Mouse (Mus musculus) hindbrain, embryonic 16.5 days (tissue): ENCODE measurements around the gene Rrp1. TPM values are rescaled to one million over a fixed set of nuclear protein-coding genes. Genes with fewer than 3 reads are reported as not detected.

Source experiments
- ATAC-seq: fragments of 200-750 bp; cut with Nextera tagmentation; 2 replicates; pipeline ENCODE4 v1.8.0; 2017; ENCODE audit warnings: moderate TSS enrichment, moderate library complexity
- H3K27ac ChIP-seq: fragments of 300-500 bp; sonication (generic); 2 replicates; pipeline ENCODE4 v1.5.1; 2014; ENCODE audit warnings: low read depth, mild to moderate bottlenecking, control low read depth, low read length, moderate library complexity
- H3K27me3 ChIP-seq: fragments of 300-500 bp; sonication (generic); replicated peaks from 2 replicates; pipeline ENCODE4 v1.6.1; 2014; ENCODE audit warnings: low read length; ENCODE audit not compliant: control insufficient read depth, insufficient read depth
- H3K36me3 ChIP-seq: fragments of 300-500 bp; sonication (generic); 2 replicates; pipeline ENCODE4 v1.6.1; 2014; ENCODE audit warnings: mild to moderate bottlenecking, low read length, moderate library complexity, mixed read lengths; ENCODE audit not compliant: control insufficient read depth, insufficient read depth
- H3K4me1 ChIP-seq: fragments of 300-500 bp; sonication (generic); 2 replicates; pipeline ENCODE4 v1.6.1; 2014; ENCODE audit warnings: low read depth, low read length; ENCODE audit not compliant: control insufficient read depth, insufficient read depth
- H3K4me2 ChIP-seq: fragments of 300-500 bp; sonication (generic); 2 replicates; pipeline ENCODE4 v1.6.1; 2014; ENCODE audit warnings: mild to moderate bottlenecking, low read length, control low read depth, moderate library complexity
- H3K4me3 ChIP-seq: fragments of 300-500 bp; sonication (generic); 2 replicates; pipeline ENCODE4 v1.5.1; 2014; ENCODE audit warnings: mild to moderate bottlenecking, low read length, control low read depth, moderate library complexity
- H3K9ac ChIP-seq: fragments of 300-500 bp; sonication (generic); 2 replicates; pipeline ENCODE4 v1.6.1; 2014; ENCODE audit warnings: low read depth, mild to moderate bottlenecking, control low read depth, low read length, moderate library complexity
- H3K9me3 ChIP-seq: fragments of 300-500 bp; sonication (generic); 2 replicates; pipeline ENCODE4 v1.6.1; 2014; ENCODE audit warnings: mild to moderate bottlenecking, low read length, moderate library complexity; ENCODE audit not compliant: control insufficient read depth
- WGBS: fragments of 180-500 bp; shearing (Covaris S2); extraction: QIAGEN DNeasy Blood & Tissue Kit; methylation state at CpG from one replicate; pipeline ENCODE4 v1.1.7; 2014; 5-methylcytosine and 5-hydroxymethylcytosine counted together
- polyA plus RNA-seq: library from polyadenylated mRNA; unstranded; fragments of >200 nt; fragmentation: Nextera tagmentation; extraction: Ambion mirVana; gene quantifications from 2 replicates; pipeline ENCODE4 v1.2.1, GENCODE M21; 2015

The Rrp1 gene
- polyA plus RNA-seq, 1 experiment from 2014 or later: 440 TPM

- no peak; the same call in 1 of the 2 replicates for ATAC-seq
- peaks cover 14% of the 10 kb centered on the region for H3K36me3 ChIP-seq
- H3K4me3 ChIP-seq: peak overlapping the region; percentile 99
- peaks cover 9% of the 10 kb centered on the region for H3K4me1 ChIP-seq
- 42% methylated on average over 7 of the region's 7 CpGs for WGBS
- peak overlapping the region; percentile 41; the same call in 1 of the 2 replicates for H3K27ac ChIP-seq
- no peaks in the 10 kb centered on the region for H3K27me3 ChIP-seq
- H3K9me3 ChIP-seq: no peaks in the 10 kb centered on the region
- peak overlapping the region; percentile 96 for H3K9ac ChIP-seq
- H3K4me2 ChIP-seq: peak overlapping the region; percentile 80
Measured at GRCm38 (mm10) chr10:78413152-78413520, 293 bp upstream of the Rrp1 start.

- Histone ChIP-seq H3K4me3 (peak overlapping the region; percentile 99), H3K4me2 (peak overlapping the region; percentile 80), H3K27me3 (no peaks in the 10 kb centered on the region), H3K9ac (peak overlapping the region; percentile 96), H3K36me3 (peaks cover 24% of the 10 kb centered on the region), H3K9me3 (no peaks in the 10 kb centered on the region), H3K27ac (peak overlapping the region; percentile 93), H3K4me1 (peaks cover 9% of the 10 kb centered on the region)
- 13% methylated on average over 8 of the region's 8 CpGs for WGBS
- 0 out of 2 replicates have a peak, but pooled peaks have one; percentile 2 for ATAC-seq
Measured at GRCm38 (mm10) chr10:78411851-78412250, 992 bp downstream of the Rrp1 start.

- Histone ChIP-seq H3K4me2 (no peak overlapping the region), H3K36me3 (peaks cover 49% of the 10 kb centered on the region)
- WGBS: 83% methylated on average over 9 of the region's 9 CpGs
Measured at GRCm38 (mm10) chr10:78409035-78409788, 3.6 kb downstream of the Rrp1 start.

GRCm38 (mm10) chr10:78407132-78407531 is 5.7 kb downstream of the Rrp1 start:
- no peak for ATAC-seq
- H3K27me3 ChIP-seq: no peaks in the 10 kb centered on the region
- H3K36me3 ChIP-seq: peaks cover 69% of the 10 kb centered on the region
- no peak overlapping the region for H3K27ac ChIP-seq
- 96% methylated on average over 4 of the region's 4 CpGs for WGBS
- peaks cover 9% of the 10 kb centered on the region for H3K4me1 ChIP-seq
- H3K9ac ChIP-seq: no peak overlapping the region
- H3K4me2 ChIP-seq: no peak overlapping the region
- no peaks in the 10 kb centered on the region for H3K9me3 ChIP-seq
- no peak overlapping the region for H3K4me3 ChIP-seq

More at GRCm38 (mm10) chr10:78409035-78409788, 3.6 kb downstream of the Rrp1 start:
- H3K9ac ChIP-seq: no peak overlapping the region
- peaks cover 9% of the 10 kb centered on the region for H3K4me1 ChIP-seq
- ATAC-seq: no peak
- no peak overlapping the region for H3K4me3 ChIP-seq
- H3K9me3 ChIP-seq: no peaks in the 10 kb centered on the region
- no peaks in the 10 kb centered on the region for H3K27me3 ChIP-seq
- H3K27ac ChIP-seq: no peak overlapping the region

DNA sequence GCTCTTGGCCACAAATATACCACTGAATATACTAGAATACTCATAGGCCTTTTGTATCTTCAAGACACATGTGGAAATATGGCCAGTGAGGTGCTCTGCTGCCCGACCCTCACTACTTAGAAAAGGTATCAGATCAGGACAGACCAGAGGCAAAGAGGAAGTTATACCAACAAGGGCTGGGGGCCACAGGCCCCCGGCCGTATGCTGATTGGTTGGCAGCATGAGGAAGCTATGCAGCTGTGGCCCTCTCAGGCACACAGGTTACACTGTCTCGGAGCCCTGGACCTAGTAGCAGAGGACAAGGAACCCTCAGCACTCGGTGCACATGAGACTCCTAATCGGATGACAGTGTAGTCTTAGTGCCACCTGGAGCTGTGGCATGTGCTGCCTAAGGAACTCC is 6.7 kb downstream of the Rrp1 start:
- ATAC-seq: no peak
- Histone ChIP-seq H3K4me2 (no peak overlapping the region), H3K36me3 (peaks cover 79% of the 10 kb centered on the region), H3K4me1 (peaks cover under 1% of the 10 kb centered on the region), H3K9me3 (no peaks in the 10 kb centered on the region), H3K27ac (no peak overlapping the region), H3K4me3 (no peak overlapping the region), H3K27me3 (no peaks in the 10 kb centered on the region), H3K9ac (no peak overlapping the region)
- WGBS: 97% methylated on average over 6 of the region's 6 CpGs

DNA sequence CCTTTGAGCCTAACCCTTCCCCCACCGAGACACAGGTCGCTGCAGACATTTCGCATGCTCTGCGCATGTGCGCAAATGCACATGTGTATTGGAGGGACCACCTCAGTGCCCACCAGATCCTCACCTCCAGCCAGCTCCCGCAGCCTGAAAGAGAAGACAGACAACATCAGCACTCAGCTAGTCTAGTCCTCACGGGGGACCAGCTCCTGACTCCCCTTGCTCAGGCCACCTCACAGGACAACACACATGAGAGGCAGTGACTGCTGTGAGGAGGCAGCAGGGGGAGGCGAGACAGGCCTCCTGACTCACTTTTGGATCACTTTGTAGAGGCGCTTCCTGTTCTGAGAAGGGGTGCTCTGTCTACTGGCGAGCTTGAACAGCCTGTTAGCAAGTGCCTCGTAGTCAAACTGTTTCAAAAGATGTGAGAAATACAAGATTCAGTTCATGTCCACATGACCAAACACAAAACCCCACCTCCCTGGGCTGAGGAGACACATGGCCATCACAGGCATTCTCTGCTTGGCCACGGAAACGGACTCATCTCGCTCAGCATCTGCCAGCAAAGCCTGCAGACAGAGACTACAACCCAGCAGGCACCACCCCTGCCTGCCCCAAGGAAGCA is 10.4 kb downstream of the Rrp1 start:
- Histone ChIP-seq H3K27ac (no peak overlapping the region), H3K4me1 (peaks cover 2% of the 10 kb centered on the region; the same call in 1 of the 2 replicates), H3K9ac (no peak overlapping the region), H3K4me2 (no peak overlapping the region), H3K4me3 (no peak overlapping the region), H3K9me3 (no peaks in the 10 kb centered on the region), H3K36me3 (peaks cover 64% of the 10 kb centered on the region), H3K27me3 (no peaks in the 10 kb centered on the region)
- ATAC-seq: no peak
- 94% methylated on average over 14 of the region's 14 CpGs for WGBS

- ATAC-seq: no peak
- 95% methylated on average over 2 of the region's 2 CpGs for WGBS
- H3K36me3 ChIP-seq: peaks cover 51% of the 10 kb centered on the region
Measured at GRCm38 (mm10) chr10:78401127-78401526, 11.7 kb downstream of the Rrp1 start.

DNA sequence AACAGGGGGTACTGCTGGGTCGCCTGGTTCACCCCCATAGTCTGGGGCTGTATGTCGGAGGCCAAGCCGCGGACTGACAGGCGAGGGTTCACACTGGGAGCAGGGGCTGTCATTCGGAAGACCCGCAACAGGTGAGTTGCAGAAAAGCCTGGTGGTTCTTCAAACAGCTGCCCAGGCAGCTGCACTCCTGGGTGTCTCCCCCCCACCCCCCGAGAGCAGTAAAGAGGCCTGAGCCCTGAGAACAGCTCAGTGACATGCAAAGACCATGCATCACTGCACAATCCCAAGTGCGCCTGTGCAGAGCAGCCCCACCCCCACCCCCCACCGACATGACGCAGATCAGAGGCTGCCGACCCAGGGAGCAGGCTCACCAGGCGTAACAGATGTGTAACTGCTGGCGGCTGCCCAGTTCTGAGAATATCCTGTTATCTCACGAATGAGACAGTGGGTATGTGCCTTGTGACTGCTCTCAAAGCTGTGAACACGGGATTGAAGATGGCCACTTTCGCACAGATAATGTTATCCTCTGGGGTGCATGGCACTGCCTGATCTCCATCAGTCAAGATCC is 13.7 kb downstream of the Rrp1 start:
- Histone ChIP-seq H3K36me3 (peaks cover 34% of the 10 kb centered on the region), H3K4me3 (no peak overlapping the region), H3K4me2 (no peak overlapping the region), H3K4me1 (peaks cover 14% of the 10 kb centered on the region), H3K9me3 (no peaks in the 10 kb centered on the region), H3K27me3 (no peaks in the 10 kb centered on the region), H3K9ac (no peak overlapping the region), H3K27ac (peak overlapping the region; percentile 49)
- no peak for ATAC-seq
- WGBS: 35% methylated on average over 17 of the region's 17 CpGs

More at GRCm38 (mm10) chr10:78401127-78401526, 11.7 kb downstream of the Rrp1 start:
- H3K9me3 ChIP-seq: no peaks in the 10 kb centered on the region
- peaks cover 7% of the 10 kb centered on the region for H3K4me1 ChIP-seq
- H3K27ac ChIP-seq: no peak overlapping the region
- H3K27me3 ChIP-seq: no peaks in the 10 kb centered on the region
- H3K4me3 ChIP-seq: no peak overlapping the region
- H3K4me2 ChIP-seq: no peak overlapping the region
- no peak overlapping the region for H3K9ac ChIP-seq

DNA sequence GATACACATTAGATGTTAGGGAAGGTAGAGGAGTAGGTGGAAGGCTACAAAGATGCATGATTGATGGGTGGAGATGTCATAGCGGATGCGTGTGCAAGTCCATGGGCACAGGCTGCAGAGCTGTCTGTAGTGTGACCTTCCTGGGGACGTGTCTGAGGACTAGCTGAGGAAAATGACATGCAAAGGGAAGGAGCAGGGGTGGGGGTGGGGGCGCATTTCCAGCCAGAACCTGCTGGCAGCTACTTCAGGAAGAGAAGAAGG is 16.3 kb downstream of the Rrp1 start:
- Histone ChIP-seq H3K9ac (no peak overlapping the region), H3K27ac (no peak overlapping the region; the same call in 1 of the 2 replicates), H3K4me2 (peak overlapping the region; percentile 48), H3K9me3 (no peaks in the 10 kb centered on the region), H3K4me3 (peak overlapping the region; percentile 2; the same call in 1 of the 2 replicates), H3K27me3 (peaks cover 8% of the 10 kb centered on the region), H3K4me1 (peaks cover 14% of the 10 kb centered on the region), H3K36me3 (peaks cover 8% of the 10 kb centered on the region)
- ATAC-seq: peak; percentile 41
- 49% methylated on average over 4 of the region's 4 CpGs for WGBS
